Mouse (Mus musculus) layer of hippocampus, adult 2 months (tissue): ENCODE data around the gene Kcnma1. TPM values are rescaled to one million over a fixed set of nuclear protein-coding genes. Genes with fewer than 3 reads are reported as not detected.

Source experiments
- DNase-seq, 2 experiments: peaks; one replicate each; pipeline ENCODE4 v3.0.0; 2022; ENCODE audit warnings: low spot score in 2 of 2
- H3K27ac ChIP-seq: fragments of 200-600 bp; 2 replicates; pipeline ENCODE4 v1.8.1; 2022
- H3K4me3 ChIP-seq: fragments of 200-600 bp; 2 replicates; pipeline ENCODE4 v1.8.1; 2022; ENCODE audit warnings: mild to moderate bottlenecking
- CTCF ChIP-seq: fragments of 200-600 bp; conservative IDR thresholded peaks from 2 replicates; pipeline ENCODE4 v1.8.1; 2022; ENCODE audit warnings: antibody characterized with exemption, mild to moderate bottlenecking, moderate library complexity
- total RNA-seq, 2 experiments: library from RNA; stranded (reverse); gene quantifications; 2 replicates each; pipeline ENCODE4 v1.2.3; 2021

Kcnma1 gene
- total RNA-seq, 2 experiments from 2014 or later, result 141 to 145 TPM

DNA sequence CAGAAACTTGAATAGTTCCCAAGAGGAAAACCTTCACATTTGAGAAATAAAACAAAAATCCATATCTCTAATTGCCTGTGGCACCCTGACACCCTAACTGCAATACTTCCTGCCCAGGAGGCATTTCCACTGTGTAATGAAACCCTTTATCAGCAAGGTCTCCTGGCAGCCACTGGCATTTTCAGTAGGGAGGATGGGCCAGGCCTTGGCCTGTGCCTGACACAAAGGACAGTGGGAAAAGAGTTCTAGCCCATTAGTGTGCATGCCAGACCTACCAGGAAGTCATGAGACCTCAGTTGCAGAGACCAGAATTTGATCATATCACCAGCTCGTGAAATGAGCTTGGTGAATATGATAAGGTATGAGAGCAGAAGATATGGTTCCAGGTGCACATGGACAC is 488.4 kb downstream of the Kcnma1 start:
- Histone ChIP-seq H3K4me3 (no peak overlapping the region), H3K27ac (no peak overlapping the region)
- no peak for DNase-seq
- no peak for TF ChIP-seq CTCF

DNA sequence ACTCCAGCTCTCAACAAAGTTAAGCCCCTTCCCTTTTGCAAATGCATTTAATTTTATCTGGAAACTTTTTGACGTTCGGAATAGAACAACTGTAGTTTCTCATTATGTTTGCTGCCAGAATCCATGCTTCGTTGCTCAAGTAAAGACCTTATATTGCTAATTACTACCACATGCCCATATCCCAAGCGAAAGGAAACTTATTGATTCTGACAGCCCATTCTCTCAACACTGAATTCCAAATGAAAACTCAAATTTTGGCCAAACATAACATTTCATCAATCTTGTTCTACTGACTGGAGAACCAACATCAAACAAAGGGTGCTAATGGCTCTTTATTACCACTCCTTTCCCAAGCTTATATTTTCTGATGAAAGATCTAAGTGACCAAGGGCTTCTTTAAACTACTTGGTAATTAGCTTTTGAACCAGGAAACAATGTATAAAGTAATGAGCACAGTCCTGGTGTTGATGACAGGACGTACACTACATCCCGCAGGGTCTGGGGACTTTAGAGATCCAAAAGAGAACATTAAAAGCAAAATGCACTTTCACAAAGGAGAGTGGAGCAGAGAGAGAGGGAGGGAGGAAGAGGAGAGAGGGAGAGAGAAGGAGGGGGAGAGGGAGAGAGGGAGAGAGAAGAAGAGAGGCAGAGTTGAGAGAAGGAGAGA is 490.3 kb downstream of the Kcnma1 start:
- H3K27ac ChIP-seq, result no peak overlapping the region
- no peak for DNase-seq
- TF ChIP-seq CTCF, result no peak
- no peak overlapping the region for H3K4me3 ChIP-seq

DNA sequence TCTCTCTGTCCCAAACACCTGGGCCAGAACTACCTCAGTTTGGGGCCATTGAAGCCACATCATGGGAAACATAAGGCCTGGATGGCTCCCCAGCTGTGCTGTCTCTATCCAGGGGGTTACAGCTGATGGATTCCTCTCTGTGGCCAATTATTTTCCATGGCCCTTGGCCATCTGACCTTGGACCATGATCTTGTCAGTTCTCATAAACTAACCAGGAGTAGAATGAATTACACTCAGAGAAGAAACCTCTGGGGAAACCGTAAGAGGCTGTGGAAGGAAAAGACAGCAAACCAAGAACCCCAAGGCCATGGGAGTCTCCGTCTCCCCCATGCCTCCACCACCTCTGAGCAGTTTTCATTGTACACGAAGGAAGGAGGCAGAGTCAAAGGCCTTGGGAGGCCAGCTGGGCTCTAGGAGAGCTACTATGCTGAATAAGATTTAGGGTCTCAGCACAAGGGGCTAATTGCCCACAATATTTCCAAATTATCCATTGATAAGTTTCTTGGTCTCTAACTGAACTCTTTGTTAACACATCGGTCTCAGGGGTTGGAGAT is 491.6 kb downstream of the Kcnma1 start:
- Histone ChIP-seq H3K4me3 (no peak overlapping the region), H3K27ac (no peak overlapping the region)
- no peak for DNase-seq
- no peak for TF ChIP-seq CTCF

DNA sequence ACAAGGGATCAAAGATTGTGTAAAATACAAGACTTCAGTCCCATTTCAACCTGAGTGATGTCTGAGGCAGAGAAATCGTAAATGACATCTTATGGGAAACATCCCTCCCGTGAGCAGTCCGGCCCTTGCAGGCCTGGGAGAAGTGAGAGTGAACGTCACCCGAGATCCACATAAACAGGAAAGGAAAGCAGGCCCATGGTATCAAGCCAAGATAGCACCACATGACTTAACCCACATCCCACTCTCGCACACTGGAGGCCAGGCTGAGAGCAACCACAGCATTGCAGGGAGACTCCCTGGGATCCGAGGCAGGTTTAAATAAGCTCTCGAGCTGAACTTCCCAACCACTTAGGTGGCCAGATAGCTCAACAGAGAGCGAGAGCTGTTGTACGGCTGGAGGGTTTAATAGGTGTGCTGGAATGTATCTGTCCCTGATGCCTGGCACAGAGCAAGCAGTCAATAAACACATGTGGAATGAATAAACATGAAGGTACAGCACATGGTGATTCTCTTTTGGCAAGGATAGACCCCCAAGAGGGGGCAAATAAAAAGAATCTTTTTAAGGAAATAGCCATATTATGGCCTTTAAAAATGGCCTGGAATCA is 493.1 kb downstream of the Kcnma1 start:
- TF ChIP-seq CTCF, result no peak
- no peak for DNase-seq
- Histone ChIP-seq H3K27ac (no peak overlapping the region), H3K4me3 (no peak overlapping the region)

DNA sequence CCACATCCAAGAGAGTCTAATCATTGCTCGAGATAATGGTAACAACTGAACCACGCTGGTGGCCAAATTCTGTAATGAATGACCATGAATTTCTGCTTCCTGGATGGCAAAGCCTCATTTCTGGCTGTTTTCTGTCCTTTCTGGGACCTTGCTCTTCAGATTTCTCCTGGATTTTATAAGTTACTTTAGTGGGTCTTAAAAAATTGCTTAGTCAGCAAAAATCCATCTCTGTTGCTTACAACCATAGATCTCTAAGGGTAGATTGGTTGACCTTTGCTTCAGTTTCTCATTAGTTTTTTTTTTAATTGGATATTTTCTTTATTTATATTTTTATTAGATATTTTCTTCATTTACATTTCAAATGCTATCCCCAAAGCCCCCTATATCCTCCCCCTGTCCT is 496.9 kb downstream of the Kcnma1 start:
- DNase-seq, result no peak
- Histone ChIP-seq H3K27ac (no peak overlapping the region), H3K4me3 (no peak overlapping the region)
- no peak for TF ChIP-seq CTCF

DNA sequence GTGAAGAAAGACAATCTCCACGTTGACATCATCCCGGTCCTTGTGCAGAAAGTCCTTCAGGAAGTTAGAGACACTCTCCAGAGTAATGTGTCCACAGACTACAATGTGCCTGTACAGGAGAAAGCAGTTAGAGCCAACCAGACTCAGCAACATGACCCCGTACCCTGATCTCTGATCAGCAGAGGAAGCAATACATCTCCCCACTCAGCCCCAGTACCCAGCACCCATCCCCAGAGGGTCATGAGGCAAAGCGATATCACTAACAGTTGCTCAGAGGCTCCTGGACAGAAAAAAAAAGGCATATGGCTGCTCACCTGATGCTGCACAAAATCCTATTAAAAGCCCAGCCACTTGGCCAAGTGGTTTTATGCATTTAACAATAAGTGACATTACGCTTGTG is 504.5 kb downstream of the Kcnma1 start:
- DNase-seq, result no peak
- no peak overlapping the region for H3K4me3 ChIP-seq
- TF ChIP-seq CTCF, result no peak
- no peak overlapping the region for H3K27ac ChIP-seq

DNA sequence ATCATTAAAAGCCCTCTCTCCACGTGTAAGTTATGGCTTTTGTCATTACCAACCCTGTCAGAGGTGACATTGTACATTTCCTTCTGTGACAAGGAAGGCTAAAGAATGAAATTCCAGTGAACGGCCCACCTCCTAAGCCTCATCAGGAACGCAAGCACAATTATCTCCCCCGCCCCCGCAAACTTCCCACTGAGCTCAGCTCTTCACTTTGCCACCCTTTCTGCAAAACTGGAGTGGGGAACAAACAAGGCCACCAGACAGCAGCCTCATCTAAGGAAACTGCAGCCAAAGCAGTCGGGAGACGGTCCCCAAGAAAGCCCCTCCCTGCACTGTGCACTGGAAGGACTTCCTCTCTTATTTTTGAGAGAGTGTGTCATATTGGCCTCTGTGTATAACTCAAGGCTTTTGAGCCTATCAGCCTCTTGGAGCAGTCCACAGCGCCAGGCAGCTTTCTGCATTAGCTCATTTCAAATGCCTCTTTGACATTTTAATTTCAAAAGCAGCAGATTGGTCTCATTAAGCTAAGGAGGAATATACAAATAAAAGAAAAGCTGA is 512.0 kb downstream of the Kcnma1 start:
- H3K27ac ChIP-seq, result peak overlapping the region; percentile 69
- peak; percentile 23 to 42 for DNase-seq
- no peak overlapping the region for H3K4me3 ChIP-seq
- no peak for TF ChIP-seq CTCF

DNA sequence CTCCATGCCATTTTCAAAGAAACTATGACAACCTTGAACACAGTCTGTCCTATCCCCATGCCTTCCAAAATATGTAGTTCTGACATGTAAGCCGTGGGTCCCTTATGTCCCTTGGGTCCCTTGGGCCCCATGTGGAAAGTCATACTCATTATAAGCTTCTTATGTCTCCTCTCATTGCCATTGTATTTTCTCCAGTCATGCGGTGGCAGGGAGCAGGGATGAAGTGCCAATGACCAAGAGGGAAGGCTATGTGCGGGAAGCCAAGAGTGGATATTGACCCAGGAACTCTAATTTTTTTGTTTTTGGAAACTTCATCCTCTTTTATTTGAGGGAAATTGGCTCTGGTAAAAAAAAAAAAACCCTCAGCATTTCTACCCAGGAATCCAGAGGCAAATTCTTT is 517.5 kb downstream of the Kcnma1 start:
- Histone ChIP-seq H3K27ac (no peak overlapping the region), H3K4me3 (no peak overlapping the region)
- no peak for DNase-seq
- no peak for TF ChIP-seq CTCF

DNA sequence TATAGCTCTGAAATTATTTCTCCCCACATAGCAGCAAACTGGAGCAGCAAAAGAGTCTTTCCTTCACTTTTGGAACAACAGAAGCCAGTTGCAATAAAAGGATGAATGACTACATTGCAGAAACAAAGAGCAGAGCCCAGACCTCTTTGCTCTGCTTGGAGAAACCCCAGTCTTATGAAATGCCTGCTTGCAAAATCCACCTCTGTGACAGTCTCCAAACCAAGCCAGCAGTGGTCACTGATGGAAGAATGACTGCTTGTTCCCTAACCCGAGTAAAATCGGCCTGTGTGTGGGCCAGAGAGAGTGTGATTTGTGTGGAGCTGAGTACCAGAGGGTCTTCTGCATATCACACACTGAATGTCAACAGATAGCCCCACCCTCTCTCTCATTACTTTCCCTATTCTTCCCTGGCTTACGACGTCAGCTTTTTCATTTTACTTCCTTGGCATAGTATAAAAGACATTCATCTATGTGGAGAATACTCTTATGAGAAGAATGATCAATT is 518.0 kb downstream of the Kcnma1 start:
- no peak for DNase-seq
- no peak for TF ChIP-seq CTCF
- Histone ChIP-seq H3K4me3 (no peak overlapping the region), H3K27ac (no peak overlapping the region)

DNA sequence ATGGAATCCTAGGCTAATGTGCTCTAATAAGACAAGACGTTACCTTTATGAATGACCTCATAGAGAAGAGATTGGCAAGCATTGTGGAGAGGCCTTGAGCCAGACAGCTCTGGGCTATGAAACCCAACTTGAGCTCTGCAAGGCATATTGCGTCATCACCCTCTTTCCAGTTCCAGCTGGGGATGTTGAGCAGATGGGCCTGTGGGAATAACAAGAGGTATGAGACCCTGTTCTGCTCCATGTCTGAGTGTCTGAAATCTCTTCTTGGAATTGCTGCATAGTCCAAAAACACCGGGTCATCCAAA is 519.8 kb downstream of the Kcnma1 start:
- Histone ChIP-seq H3K27ac (no peak overlapping the region), H3K4me3 (no peak overlapping the region)
- no peak for TF ChIP-seq CTCF
- DNase-seq, result no peak

DNA sequence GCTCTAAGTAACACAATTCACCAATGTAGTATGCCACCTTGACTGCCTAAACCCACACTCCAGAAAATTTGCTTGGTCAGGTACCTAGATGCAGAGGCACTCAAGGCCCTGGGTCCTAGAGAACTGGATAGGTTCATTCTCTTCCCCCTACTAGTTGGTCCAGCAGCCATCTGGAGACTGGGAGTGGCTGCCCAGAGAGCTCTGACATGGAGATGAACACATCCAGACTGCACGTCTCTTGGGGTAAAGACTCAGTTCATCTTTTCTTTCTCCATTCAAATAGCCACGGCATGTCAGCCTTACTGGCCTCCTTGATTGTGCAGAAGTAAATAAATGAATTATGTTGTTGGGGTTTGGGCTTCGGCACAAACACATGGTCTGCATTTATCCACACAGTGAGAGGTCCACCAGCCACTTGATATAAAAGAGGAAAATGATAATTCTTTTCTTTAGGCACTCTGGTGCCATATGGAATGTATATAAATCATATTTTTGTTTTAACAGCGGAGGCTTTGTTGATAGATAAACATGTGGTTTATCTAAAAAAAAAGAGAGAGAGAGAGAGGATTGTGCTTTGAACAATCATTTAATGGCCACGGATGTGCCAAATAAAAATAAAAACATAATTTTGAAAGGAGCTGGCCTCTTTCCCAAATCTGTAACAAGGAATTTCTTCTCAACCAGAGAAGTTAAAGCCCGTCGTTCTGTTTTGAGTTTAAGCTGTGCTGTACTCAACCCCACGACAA is 520.4 kb downstream of the Kcnma1 start:
- H3K27ac ChIP-seq, result no peak overlapping the region
- DNase-seq, result no peak
- H3K4me3 ChIP-seq, result no peak overlapping the region
- no peak for TF ChIP-seq CTCF

DNA sequence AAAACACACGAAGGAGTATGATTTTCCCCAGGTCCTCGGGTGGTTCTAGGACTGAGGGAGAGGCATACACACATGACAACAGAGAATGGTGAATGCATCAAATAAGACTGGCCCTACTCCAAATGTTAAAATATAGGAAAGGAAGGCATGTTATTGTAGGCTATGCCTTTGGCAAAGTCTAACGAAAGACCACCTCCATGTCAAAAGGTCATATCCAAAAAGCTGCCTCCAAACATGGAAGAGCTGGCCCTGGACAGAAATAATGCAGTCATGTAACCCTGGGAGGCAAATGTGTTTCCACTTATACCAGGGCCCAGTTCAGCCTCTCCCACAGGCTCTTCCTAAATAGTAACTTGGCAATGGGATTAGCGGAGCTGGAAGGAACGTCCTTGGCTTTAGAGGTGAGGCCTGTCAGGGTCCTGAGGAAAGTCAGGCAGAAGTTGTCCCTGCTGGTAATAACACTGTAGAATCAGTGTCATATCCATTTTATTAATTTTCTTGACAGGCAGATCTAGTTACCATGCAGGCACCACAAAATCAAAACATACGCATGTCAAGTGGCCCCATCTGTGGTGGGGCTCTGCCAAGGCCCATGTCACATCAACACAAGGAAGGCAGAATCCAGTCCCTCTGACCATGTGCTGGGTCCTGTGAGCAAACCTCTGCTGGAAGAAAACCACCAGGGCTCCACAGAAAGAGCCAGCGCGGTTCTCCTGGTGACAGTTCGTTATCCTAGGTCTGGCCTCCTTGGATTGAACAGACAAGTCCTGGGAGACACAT is 521.5 kb downstream of the Kcnma1 start:
- Histone ChIP-seq H3K4me3 (no peak overlapping the region), H3K27ac (no peak overlapping the region)
- no peak for TF ChIP-seq CTCF
- no peak for DNase-seq
